Mouse (Mus musculus) regulatory T cell (primary cell): ENCODE data around the gene 4930426L09Rik.

ENCODE experiments used
- in situ Hi-C: fragments of 300-600 bp; cut with MboI, MseI; formaldehyde crosslinking; loops from one replicate; pipeline ENCODE4 v1.15.1; 2025; ENCODE audit warnings: high pct_unique_total_duplicates

The 4930426L09Rik gene

DNA sequence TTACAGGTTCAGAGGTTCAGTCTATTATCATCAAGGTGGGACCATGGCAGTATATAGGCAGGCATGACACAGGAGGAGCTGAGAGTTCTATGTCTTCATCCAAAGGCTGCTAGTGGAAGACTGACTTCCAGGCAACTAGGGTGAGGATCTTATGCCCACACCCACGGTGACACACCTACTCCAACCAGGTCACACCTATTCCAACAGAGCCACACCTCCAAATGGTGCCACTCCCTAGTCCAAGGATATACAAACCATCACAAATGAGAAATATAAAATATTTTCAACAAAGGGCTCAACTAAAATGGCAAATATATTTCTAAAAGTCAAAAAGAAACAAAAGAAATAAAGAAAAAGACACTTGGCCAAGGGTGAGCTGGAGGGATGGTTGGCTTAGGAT, 12.4 kb downstream of the 4930426L09Rik start:
- in situ Hi-C loops = loop anchor here (10.0 kb wide), 1 partner anchor 1386 kb away; no protein-coding TSS in a partner anchor

DNA sequence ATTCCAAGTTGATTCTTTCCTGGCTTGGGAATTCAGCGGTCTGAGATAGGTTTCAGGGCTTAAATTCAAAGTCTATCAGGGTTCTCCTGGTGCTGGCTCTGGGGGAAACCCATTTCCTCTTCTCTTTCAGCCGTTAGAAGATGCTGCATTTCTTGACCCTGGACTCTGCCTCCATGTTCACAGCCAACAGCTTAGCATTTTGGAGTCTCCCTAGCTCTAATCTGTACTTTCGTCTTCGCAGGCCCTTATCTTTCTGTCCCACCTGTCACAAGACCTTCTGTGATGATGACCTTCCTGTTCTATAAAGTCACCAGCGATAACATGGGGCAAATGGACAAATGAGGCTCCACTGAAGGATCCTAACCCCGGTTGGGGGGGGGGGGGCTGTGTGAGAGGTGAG, 13.3 kb downstream of the 4930426L09Rik start:
- in situ Hi-C loops = loop anchor here (10.0 kb wide), 1 partner anchor 1387 kb away; no protein-coding TSS in a partner anchor

DNA sequence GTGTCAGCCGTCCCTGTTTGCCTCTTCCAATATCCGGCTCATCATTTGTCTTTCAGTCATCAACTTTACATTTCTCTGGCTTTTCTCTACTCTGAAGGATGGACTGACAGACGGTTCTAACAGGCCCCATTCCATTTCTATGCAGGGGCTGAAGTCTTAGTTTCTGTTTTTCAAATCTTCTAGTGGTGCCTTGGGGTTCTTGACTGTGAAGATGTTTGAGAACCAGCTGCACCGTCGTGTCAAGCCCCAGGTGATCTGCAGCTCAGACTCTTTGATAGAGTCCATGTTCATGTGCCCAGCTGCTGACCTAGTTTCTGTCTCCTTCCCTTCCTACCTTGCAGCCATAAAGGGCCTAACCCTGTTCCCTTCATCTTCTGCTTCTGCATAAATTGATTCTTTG, 18.2 kb downstream of the 4930426L09Rik start:
- in situ Hi-C loops = loop anchor here (10.0 kb wide), 1 partner anchor 1392 kb away; no protein-coding TSS in a partner anchor

DNA sequence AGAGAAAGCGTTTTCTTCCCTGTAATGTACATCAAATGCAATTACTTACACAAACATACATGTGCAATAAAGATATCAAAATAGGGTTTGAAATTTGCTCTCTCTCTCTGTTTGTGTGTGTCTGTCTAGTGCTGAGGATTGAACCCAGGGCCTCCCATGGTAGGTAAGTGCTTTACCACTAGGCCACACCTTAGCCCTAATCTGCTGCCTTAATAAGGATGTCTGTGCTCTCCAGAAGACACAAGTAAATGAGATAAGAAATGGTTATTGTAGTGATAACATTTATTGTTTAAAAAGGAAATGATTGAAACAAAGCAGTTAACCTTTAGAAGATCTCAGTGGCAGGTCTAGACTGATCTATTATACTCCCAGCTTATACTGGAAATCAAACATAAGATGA, 18.7 kb downstream of the 4930426L09Rik start:
- in situ Hi-C loops = loop anchor here (10.0 kb wide), 1 partner anchor 1392 kb away; no protein-coding TSS in a partner anchor

DNA sequence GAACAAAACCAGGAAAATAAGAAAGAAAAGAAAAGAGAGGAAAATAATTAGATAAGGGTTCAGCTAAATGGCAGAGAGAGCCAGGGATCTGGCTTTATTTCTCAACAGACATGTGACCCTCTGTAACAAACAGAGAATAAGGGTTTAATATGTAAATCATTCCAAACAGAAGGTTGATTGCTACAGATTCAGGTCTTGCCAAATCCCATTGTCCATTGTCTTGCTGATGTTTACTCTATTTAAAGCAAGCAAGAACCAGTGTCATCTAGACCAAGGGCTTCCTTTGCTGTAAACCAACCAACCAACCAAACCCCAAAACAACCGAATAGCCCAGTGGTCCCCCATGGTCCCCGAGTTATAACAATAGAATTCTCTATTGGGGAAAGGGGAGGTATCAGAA, 19.9 kb downstream of the 4930426L09Rik start:
- in situ Hi-C loops = loop anchor here (10.0 kb wide), 1 partner anchor 1393 kb away; no protein-coding TSS in a partner anchor

DNA sequence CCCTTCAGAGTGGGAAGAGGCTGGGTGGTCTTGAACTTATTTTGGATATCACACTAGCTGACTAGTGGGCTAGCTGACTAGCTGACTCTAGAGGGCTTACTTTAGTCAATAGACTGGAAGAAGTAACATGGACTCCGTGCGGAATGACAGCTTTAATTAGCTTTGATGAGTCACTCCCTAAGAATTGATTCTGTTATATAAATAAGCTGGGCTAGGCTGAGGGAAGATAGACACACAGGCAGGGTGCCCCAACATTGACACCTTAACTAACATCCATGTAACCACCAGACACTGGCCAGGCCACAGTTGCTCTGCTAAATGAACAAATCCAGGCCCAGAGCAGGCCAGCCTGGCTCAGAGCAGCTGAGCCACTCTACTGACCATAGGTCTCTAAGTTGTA, 26.7 kb downstream of the 4930426L09Rik start:
- in situ Hi-C loops = no loop called here

DNA sequence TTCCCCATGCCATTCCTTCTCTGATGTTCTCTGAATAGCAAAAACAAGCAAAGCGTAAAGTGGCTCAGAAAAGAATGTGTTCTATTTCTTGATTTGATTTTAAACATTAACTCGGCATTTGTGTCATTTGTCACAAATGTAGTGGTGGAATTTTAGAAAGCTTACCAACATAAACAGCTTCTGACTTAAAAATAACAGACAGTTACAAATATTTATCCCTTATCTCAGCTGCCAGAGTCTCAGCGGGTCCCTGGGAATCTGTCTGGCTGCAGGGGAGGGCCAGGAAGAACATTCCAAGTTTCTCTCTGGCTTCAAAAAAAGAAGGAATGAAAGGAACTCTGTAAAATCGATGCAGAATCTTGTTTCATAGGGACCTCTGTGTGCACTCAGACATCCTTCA, 39.3 kb downstream of the 4930426L09Rik start:
- in situ Hi-C loops = no loop called here

DNA sequence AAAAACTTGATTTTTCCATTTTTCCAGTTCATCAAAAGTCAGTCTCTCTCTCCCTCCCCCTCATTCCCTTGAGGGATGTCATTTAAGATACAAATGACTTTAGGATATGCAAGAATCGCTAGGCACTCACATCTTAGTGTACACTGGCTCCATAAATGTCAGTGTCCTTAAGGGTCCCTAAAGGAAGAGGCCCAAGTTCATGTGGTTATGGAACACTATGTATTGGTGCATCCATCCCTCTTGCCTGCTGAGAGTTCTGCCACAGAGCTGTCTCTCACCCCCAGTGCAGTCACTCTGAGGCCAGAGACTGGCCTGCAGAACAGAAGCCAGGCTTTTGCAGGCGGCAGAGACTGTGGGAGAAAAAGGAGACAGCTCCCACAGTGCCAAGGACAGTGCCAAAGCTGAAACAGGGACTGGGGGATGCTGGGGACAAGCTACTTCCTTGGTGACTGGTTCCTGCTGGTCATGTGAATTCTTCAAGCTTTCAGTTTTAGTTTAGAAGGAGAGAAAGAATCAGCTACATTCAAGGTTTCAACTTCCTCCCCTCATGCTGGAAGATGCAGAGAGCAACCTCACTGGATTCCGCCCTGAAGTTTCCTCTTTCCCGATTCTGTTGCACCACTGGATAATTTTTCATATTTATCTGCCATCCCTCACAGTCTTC, 39.9 kb downstream of the 4930426L09Rik start:
- in situ Hi-C loops = no loop called here

DNA sequence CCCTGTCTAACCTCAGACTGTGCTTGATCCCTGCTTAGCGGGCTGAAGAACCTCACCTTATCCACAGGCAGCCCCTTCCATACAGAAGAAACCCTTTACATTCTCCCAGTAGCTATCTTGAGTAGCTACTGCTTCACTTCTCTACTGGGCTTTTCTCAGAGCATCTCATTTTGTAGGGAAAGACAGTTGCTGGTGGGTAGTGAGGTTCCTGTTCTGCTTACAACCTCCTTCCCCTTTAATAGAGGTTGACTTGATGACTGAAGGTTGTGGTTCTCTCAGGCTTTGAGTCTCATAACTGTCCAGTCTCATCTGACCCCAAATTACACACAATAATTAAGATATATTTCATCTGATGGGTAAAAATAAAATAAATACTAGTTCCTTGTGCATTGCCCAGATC, 50.1 kb downstream of the 4930426L09Rik start:
- in situ Hi-C loops = no loop called here

DNA sequence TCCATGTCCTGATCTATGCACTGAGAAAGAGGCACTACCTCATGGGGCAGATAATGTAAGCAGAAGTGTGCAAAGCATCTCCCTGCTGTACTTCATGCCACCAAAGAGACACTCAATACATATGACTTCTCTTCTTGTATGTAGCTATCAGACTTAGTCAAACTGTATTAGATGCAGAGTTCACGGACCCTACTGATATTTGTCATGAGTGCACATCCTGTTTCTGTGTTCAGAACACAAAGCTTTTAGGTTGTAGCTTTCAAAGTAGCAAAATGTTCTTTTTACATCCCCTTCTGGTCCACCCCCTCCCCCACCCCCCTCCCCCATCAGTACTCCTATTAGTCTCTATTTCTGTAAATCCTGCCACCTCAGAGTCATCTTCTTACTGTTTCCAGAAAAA, 51.2 kb downstream of the 4930426L09Rik start:
- in situ Hi-C loops = no loop called here
